Mouse (Mus musculus) bone marrow macrophage, adult 2 months (primary cell): ENCODE measurements around the gene Gm45062.

ENCODE experiments used
- CTCF ChIP-seq: IDR thresholded peaks from 2 replicates; pipeline ENCODE4 v1.5.1; 2012; ENCODE audit warnings: low read depth, mild to moderate bottlenecking, low read length, moderate library complexity
- POLR2A ChIP-seq: IDR thresholded peaks from 2 replicates; pipeline ENCODE4 v1.6.1; 2012; ENCODE audit warnings: mild to moderate bottlenecking, low read depth, low read length, borderline replicate concordance

- TF ChIP-seq POLR2A, result no peak
- TF ChIP-seq CTCF, result no peak
These were observed 74.1 kb downstream of the Gm45062 start for GRCm38 (mm10) chr6:8333380-8333779.
